Mouse (Mus musculus): ENCODE data around the gene Sec22c.

Sec22c gene

DNA sequence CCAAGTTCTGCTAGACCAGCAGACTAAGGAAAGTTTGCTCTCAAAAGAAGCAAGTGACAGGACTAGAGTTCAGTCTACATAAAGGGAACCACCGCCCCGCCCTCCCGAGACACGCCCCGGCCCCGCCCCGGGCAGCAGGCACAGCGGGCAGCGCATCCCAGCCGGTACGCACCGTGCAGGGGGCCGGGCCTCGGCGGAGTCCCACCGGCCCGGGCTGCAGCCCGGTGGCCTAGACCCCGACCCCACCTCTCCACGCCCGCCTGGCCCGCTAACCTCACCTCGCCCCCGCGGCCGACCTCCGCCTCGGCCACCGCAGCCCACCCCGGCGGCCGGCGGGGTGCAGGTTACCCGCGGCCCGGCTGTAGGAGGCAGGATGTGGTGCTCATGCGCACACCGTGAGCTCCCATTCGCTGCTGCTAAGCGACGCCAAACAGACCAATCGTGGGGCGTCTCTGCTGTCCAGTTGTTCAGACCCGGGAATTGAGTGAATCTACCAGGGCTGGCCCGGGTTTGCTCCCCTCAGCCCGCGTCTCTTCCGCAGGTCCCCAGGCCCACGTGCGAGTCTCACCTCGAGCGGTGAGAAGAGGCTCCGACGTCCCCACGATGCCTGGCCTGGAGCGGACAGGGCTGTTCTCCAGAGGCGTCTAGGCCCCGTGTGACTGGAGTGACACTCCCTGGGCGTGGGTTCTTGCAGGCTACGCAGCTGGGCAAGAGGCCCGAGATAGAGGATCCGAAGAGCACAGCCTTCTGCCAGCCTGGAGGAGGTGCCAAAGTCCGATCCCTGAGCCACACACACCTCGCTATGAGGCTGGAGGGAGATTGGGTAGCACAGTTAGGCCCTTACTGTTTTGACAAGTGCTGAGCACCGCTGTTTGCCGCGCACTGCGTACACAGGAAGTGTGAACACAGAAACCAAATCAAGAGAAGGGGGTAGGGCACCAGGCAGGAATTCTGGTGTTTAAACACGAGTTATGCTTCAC is at the start of gene Sec22c:
Gene Sec22c (minus strand): TSS at position 845 of the 980 bp plus-strand sequence.
- peak; percentile 81 for DNase-seq (ENCODE audit: low read depth, low spot score)

- DNase-seq (ENCODE audit: low read depth, low spot score) = no peak
Measured at GRCm38 (mm10) chr9:121754624-121755023, 49.3 kb upstream of the Sec22c start.

GRCm38 (mm10) chr9:121752774-121753173 is 47.5 kb upstream of the Sec22c start:
- DNase-seq (ENCODE audit: low read depth, low spot score) = no peak

- DNase-seq (ENCODE audit: low read depth, low spot score) = no peak
Measured at GRCm38 (mm10) chr9:121744051-121744450, 38.8 kb upstream of the Sec22c start.

- DNase-seq (ENCODE audit: low read depth, low spot score) = no peak
Measured at GRCm38 (mm10) chr9:121741168-121741567, 35.9 kb upstream of the Sec22c start.

DNA sequence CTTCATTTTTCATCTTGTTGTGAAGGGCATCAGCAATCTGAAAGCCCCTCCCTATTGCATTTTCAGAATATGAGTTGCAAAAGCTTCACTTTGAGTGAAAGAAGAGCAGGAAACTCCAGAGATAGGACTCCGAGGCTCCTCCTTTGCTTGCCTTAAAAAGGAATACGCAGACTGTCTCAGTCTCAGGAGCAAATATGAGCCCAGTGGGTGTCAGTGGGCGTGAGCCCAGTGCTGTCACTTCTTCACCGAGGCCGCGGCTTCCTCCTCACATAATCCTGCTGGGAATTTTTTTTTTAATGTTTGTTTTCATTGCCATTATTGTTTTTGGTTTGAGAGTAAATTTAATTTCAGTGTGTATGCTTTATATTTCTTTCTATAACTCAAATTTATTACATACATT is 35.2 kb upstream of the Sec22c start:
- DNase-seq (ENCODE audit: low read depth, low spot score) = no peak

DNA sequence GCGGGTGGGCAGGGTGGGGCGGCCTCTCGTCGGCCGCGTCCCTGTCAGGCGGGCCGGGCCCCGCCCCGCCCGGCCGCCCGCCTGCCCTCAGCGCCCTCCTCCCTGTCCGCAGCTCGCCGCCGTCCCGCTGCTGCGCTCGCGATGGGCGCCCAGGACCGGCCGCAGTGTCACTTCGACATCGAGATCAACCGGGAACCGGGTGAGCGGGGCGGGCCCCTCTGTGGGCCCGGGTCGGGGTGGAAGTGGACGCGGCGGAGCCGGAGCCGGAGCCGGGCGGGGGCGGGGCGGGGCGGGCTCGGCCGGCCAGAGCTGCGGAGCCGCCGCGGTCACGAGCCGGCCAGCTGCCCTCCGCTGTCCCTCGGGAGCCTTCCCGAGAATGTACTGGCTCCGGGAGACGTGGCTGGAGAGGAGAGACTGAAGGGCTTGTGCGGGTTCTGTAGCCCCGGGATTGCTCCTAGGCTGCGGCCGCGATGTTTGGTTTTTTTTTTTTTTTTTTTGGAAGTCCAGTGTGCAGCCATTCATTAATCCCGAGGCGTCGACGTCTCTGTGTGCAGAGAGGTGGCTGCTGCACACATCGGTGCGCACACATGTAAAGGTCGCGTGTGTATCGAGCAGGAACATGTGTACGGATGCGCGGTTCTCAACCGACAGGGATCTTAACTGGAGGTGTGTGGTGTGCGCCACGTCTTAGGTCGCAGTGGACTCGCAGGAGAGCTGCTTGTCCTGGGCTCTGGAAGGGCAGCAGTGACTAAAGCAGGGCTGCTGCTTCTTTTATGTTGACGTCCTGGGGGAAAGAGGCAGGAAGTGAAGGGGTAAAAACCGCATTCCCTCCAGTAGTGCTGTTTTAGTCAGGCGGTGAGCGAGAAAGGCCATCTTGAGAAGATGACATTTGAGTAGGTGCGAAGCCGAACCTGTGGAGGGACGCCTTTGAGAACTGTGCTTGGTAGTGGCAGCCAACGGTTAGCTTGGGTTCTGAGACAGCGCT is 14.3 kb upstream of the Sec22c start:
- DNase-seq (ENCODE audit: low read depth, low spot score) = no peak

GRCm38 (mm10) chr9:121718792-121719318 is 13.6 kb upstream of the Sec22c start, which contains the start of gene Nktr:
Nktr (plus strand) TSS chr9:121719169.
- DNase-seq (ENCODE audit: low read depth, low spot score) = peak; percentile 95

- DNase-seq (ENCODE audit: low read depth, low spot score) = no peak
Measured at GRCm38 (mm10) chr9:121718070-121718705, 12.9 kb upstream of the Sec22c start.

GRCm38 (mm10) chr9:121717048-121717447 is 11.8 kb upstream of the Sec22c start:
- no peak for DNase-seq (ENCODE audit: low read depth, low spot score)

- no peak for DNase-seq (ENCODE audit: low read depth, low spot score)
Measured at GRCm38 (mm10) chr9:121710584-121710975, 5.3 kb upstream of the Sec22c start.

DNA sequence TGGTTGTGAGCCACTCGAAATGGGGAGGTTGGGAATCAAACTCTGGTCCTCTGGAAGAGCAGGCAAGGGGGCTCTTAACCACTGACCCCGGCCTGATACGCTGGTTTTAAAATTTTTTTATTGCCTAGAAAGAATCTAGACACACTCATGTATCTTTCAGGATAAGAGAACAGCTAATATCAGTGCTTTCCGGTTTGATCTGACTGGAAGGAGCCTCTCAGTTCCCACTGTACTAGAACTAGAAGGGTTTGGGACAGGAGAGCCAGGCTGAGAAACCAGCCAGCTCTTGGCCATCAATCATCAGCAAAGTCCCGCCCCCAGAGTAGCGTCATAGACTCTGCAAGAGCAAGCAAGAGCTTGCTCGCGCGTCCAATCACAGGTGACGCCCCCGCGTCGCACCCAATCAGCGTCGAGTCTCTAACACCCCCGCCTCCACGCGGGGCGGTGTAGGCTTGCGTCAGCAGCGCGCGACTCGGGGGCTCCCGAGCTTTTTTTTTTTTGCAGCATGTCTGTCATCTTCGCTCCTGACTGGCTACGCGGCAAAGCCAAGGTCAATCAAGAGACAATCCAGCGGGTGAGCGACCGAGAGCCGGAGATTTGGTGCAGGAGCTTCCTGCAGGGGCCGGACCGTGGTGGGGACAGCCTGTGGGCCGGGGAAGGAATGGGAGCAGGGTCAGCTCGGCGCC is 4.8 kb upstream of the Sec22c start, which contains the start of gene Ss18l2:
Gene Ss18l2 (plus strand): TSS at position 432 of the 686 bp plus-strand sequence.
- DNase-seq (ENCODE audit: low read depth, low spot score) = peak; percentile 97

DNA sequence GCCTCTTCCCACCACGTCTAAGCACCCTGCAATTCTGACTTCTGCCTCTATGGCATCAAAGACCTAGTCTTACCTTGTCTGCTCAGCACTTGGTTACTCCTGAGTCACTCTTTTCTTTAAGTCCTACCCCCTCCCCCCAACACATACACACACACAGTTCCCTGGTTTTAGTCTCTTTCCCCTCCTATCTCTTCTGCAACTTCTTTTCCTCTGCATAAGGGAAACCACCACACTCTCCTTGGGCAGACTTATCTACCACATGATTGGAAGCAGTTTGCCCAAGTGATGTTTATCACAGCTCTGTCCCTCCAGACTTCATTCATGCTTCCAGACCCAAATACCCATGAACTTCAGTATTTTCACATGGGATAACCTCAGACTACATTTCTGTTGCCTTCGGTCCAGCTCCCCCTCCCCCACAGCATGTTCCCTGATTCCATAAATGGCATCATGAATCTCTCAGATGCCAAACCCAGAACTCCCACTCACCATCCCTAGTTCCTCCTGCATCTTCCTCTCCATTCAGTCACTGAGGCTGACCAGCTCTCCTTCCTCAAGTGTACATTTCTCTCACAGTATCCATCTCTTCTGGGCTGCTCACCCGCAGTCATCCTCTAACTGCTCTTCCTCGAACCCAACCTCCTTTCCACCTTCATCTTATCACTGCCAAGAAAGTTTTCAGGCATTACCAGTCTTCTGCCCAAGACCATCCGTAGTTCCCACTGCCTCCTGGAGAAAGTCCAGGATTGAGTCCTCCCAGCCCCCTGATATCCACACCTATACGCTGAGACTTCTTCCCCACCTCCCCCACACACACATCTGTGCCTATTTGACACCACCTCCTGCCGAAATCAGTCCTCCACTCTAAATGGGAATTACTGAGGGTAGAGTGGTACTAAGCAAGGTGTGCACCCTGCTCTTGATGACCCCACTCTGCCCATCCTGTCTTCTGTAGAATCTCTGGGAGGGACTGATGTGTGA is 3.5 kb upstream of the Sec22c start:
- no peak for DNase-seq (ENCODE audit: low read depth, low spot score)

- DNase-seq (ENCODE audit: low read depth, low spot score) = no peak
Measured at GRCm38 (mm10) chr9:121707801-121708200, 2.5 kb upstream of the Sec22c start.

GRCm38 (mm10) chr9:121706029-121706675 is 862 bp upstream of the Sec22c start:
- no peak for DNase-seq (ENCODE audit: low read depth, low spot score)

- DNase-seq (ENCODE audit: low read depth, low spot score) = no peak
Measured at GRCm38 (mm10) chr9:121704261-121704645, 1.0 kb downstream of the Sec22c start.

DNA sequence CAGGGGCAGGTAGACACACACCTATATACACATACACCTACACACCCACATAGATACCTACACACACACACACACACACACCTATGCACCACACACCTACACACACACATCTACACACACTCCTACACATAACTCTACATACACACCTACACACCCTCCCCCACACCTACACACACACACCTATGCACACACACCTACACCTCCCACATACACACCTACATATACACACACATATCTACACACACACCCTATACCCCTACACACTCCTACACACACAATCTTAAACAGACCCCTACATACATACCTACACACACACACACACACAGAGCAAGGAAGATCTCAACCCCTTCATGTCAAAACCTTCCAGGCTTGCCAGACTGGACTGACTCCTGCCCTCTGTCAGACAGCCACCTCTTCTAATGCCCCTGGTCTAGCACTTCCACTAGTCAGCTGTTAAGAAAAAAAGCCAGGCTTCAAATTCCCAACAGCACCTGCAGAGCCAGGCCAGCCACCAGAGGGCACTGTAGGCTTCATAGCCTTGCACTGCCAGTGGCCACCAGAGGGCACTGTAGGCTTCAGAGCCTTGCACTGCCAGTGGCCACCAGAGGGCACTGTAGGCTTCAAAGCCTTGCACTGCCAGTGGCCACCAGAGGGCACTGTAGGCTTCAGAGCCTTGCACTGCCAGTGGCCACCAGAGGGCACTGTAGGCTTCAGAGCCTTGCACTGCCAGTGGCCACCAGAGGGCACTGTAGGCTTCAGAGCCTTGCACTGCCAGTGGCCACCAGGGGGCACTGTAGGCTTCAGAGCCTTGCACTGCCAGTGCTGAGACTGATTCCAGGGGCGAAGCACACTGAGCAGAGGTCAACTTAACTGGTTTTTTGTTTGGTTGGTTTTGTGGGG is 7.9 kb downstream of the Sec22c start:
- no peak for DNase-seq (ENCODE audit: low read depth, low spot score)

DNA sequence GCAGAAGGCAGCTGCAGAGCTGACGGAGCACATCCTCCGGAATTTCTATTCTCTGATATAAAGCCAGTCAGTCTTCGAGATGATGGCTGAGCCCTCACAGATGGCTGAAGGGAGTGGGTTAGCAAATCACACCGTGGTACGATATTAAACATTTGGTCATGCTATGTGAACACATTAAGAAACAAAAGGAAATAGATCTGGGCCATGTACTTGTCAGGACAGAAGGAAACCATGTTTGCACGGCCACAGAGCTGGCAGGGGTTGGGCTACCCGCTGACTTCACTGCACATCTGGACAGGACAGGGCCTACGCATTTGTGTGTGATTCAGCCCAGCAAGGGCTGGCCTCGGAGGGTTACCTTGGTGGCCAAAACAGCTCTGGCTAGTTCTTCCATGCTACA is 8.7 kb downstream of the Sec22c start:
- DNase-seq (ENCODE audit: low read depth, low spot score) = no peak

Data from retina, adult 2 months (tissue).